Mouse (Mus musculus) brain, embryonic 14.5 days (tissue): ENCODE measurements at regions not wholly inside any gene's neighbourhood (a gene's known extent, or its start where the extent isn't known, plus 50 kb on each side); places are given as distances from the start of the nearest gene placed in this dataset.

Experiments used
- CTCF ChIP-seq: fragments of 200-500 bp; IDR thresholded peaks from 2 replicates; pipeline ENCODE4 v1.5.1; 2012; ENCODE audit warnings: inconsistent platforms, mild to moderate bottlenecking, moderate library complexity, borderline replicate concordance; ENCODE audit not compliant: insufficient read depth, insufficient read length; ENCODE audit errors: extremely low read depth
- POLR2A ChIP-seq: fragments of 200-500 bp; IDR thresholded peaks from 2 replicates; pipeline ENCODE4 v1.6.1; 2012; ENCODE audit warnings: mild to moderate bottlenecking, inconsistent platforms, borderline replicate concordance; ENCODE audit not compliant: poor library complexity, insufficient read depth, insufficient read length, severe bottlenecking; ENCODE audit errors: extremely low read depth

DNA sequence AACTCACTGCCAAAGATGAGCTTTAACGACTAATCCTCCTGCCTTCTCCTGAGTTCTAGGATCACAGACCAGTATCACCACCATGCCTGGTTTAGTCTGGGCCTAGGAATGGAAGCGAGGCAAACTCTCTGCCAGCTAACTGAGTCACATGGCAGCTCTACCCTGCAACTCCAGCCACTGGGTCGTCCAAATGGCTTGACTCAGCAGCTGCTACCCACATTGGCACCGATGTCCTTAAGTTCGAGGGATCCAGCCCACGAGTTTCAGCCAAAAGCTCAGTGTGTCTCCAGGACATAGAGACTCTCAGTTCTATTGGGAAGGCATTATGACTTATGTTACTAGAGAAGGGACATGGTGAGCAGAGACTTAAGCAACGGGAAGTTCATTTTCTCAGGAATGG, 107.8 kb upstream of the Id4 start:
- TF ChIP-seq POLR2A: no peak
- no peak for TF ChIP-seq CTCF
